Comparison of ENCODE assay signal across 9 mouse cellular contexts in genomic region chr9:107254476-107254875, GRCm38 (mm10). TPM values are rescaled to one million over a fixed set of nuclear protein-coding genes. Genes with fewer than 3 reads are reported as not detected.
DNase-seq lines count a peak whose midpoint lies in the region; TF ChIP-seq lines count a peak whose summit lies in the region.
"Had no signal": no experiment of that assay in that cellular context is flagged by ENCODE, and none has a peak within 500 bp of the region (broad histone marks: within the 10 kb centered on the region; RNA-seq: fewer than 3 reads in every experiment).

No protein-coding gene starts in this region.

- H3K36me3 ChIP-seq in heart, embryonic 10.5 days = no peaks in the 10 kb centered on the region
- no peaks in the 10 kb centered on the region for H3K36me3 ChIP-seq in thymus, adult 2 months (ENCODE audit: control insufficient read depth, insufficient read depth, low read length)

- TF ChIP-seq POLR2A in thymus, adult 2 months (IDR thresholded peaks at IDR 0.05; ENCODE audit: control insufficient read depth, extremely low read depth, insufficient read depth, low read length, poor library complexity) = no peak

- peaks cover 13% of the 10 kb centered on the region; the same call in 1 of the 2 replicates for H3K4me1 ChIP-seq in heart, embryonic 10.5 days
- H3K4me1 ChIP-seq in thymus, adult 2 months (replicated peaks; ENCODE audit: control insufficient read depth, insufficient read depth, low read length) = no peaks in the 10 kb centered on the region

- peak; percentile 69 to 84 for DNase-seq in heart, adult 18-20 months
- DNase-seq in heart, embryonic 10.5 days (ENCODE audit: low spot score) = no peak
- DNase-seq in cerebellum, adult 8-10 months = peak; percentile 75
- peak; percentile 74 to 76 for DNase-seq in heart, adult 9 months (ENCODE audit: low spot score in 2 of 2)
- DNase-seq in layer of hippocampus, adult 9-11 months = peak; percentile 90
- peak; percentile 87 to 91 for DNase-seq in right cerebral cortex, postnatal 10 days (ENCODE audit: low spot score in 2 of 2)
- no peak for DNase-seq in T-cell, adult 2 months (ENCODE audit: low spot score)
- DNase-seq in thymus, adult 2 months = no peak

- no peaks in the 10 kb centered on the region for H3K9me3 ChIP-seq in heart, embryonic 10.5 days

- H3K4me3 ChIP-seq in heart, embryonic 10.5 days = no peak overlapping the region
- no peak overlapping the region for H3K4me3 ChIP-seq in thymus, adult 2 months (ENCODE audit: control insufficient read depth, insufficient read depth, low read length)

- peaks cover 13% of the 10 kb centered on the region; the same call in 1 of the 2 replicates for H3K27me3 ChIP-seq in heart, embryonic 10.5 days (ENCODE audit: insufficient read depth, poor library complexity, severe bottlenecking)
- no peaks in the 10 kb centered on the region for H3K27me3 ChIP-seq in thymus, adult 2 months (ENCODE audit: control insufficient read depth, insufficient read depth, low read length)

- no peak for TF ChIP-seq CTCF in thymus, adult 2 months (IDR thresholded peaks at IDR 0.05; ENCODE audit: borderline replicate concordance, control insufficient read depth, extremely low read depth, insufficient read depth, low read length, poor library complexity)

- 73% methylated on average over 12 of the region's 12 CpGs for WGBS in heart, embryonic 10.5 days
- WGBS in thymus, adult 2 months = 56% methylated on average over 12 of the region's 12 CpGs

- no peak overlapping the region for H3K27ac ChIP-seq in heart, embryonic 10.5 days
- H3K27ac ChIP-seq in thymus, adult 2 months (ENCODE audit: control insufficient read depth, insufficient read depth, low read length) = no peak overlapping the region

RNA-seq across cellular contexts. Expression of gene Dock3, which starts 22.8 kb away (rescaled TPM):
- 10 to 100 TPM; 10.8 to 11.0 TPM for total RNA-seq in heart, adult 18-20 months (2021)
- 0.22 and 0.57 TPM in 2 replicates for polyA plus RNA-seq in heart, embryonic 10.5 days (2016; fragmentation: Nextera tagmentation; extraction: Ambion mirVana)
- 0.96 and 3.2 TPM in 2 replicates for polyA plus RNA-seq in thymus, adult 2 months (2012; rRNA removed)
- total RNA-seq: liver, adult 2 months had no signal
- polyA plus RNA-seq: liver, adult 2 months had no signal

RNA-seq across cellular contexts. Expression of gene Mapkapk3, which starts 35.2 kb away (rescaled TPM):
- total RNA-seq in heart, adult 18-20 months (2021) = 10 to 100 TPM; 29.4 to 30.3 TPM
- polyA plus RNA-seq in heart, embryonic 10.5 days (2016; fragmentation: Nextera tagmentation; extraction: Ambion mirVana) = 7.1 and 10.1 TPM in 2 replicates
- polyA plus RNA-seq in thymus, adult 2 months (2012; rRNA removed) = 30.5 and 43.6 TPM in 2 replicates

RNA-seq across cellular contexts. Expression of gene Cish, which starts 41.4 kb away (rescaled TPM):
- total RNA-seq in heart, adult 18-20 months (2021) = 100 to 1,000 TPM; 120 to 131 TPM
- 9.4 and 13.2 TPM in 2 replicates for polyA plus RNA-seq in heart, embryonic 10.5 days (2016; fragmentation: Nextera tagmentation; extraction: Ambion mirVana)
- polyA plus RNA-seq in thymus, adult 2 months (2012; rRNA removed) = 34.5 and 39.6 TPM in 2 replicates

Comparison
In these comparisons a context has a peak if more than half of its experiments do, and no peak if none do; other contexts are left out.
1. DNase-seq: peak in heart, adult 18-20 months (2 of 2), cerebellum, adult 8-10 months (single experiment), heart, adult 9 months (2 of 2), layer of hippocampus, adult 9-11 months (single experiment) and right cerebral cortex, postnatal 10 days (2 of 2); none in heart, embryonic 10.5 days (single experiment), T-cell, adult 2 months (single experiment) and thymus, adult 2 months (single experiment).